32 mouse cellular contexts compared by ENCODE assay signal in genomic region chr7:107712743-107713142, GRCm38 (mm10). TPM values are rescaled to one million over a fixed set of nuclear protein-coding genes. Genes with fewer than 3 reads are reported as not detected.
DNase-seq lines count a peak whose midpoint lies in the region; ATAC-seq and TF ChIP-seq lines count a peak whose summit lies in the region.
"Had no signal": no experiment of that assay in that cellular context is flagged by ENCODE, and none has a peak within 500 bp of the region (broad histone marks: within the 10 kb centered on the region; RNA-seq: fewer than 3 reads in every experiment).

No protein-coding gene starts in this region.

- H3K4me2 ChIP-seq in hindbrain, postnatal 0 days (ENCODE audit: low read depth, low read length): no peak overlapping the region
- no peak overlapping the region for H3K4me2 ChIP-seq in hindbrain, embryonic 12.5 days (replicated peaks)
- no peak overlapping the region for H3K4me2 ChIP-seq in midbrain, postnatal 0 days (ENCODE audit: low read depth, low read length, poor library complexity, severe bottlenecking)
- no peak overlapping the region for H3K4me2 ChIP-seq in midbrain, embryonic 15.5 days
- H3K4me2 ChIP-seq in kidney, embryonic 15.5 days: no peak overlapping the region
- H3K4me2 ChIP-seq: embryonic facial prominence, embryonic 13.5 days; heart, embryonic 11.5 days; limb, embryonic 12.5 days; liver, embryonic 11.5 days; neural tube, embryonic 15.5 days had no signal

- WGBS in hindbrain, postnatal 0 days: 65% methylated on average over 6 of the region's 6 CpGs
- WGBS in hindbrain, embryonic 12.5 days: 67% methylated on average over 6 of the region's 6 CpGs
- WGBS in midbrain, postnatal 0 days: 63% methylated on average over 6 of the region's 6 CpGs
- WGBS in midbrain, embryonic 15.5 days: 58% methylated on average over 6 of the region's 6 CpGs
- WGBS in kidney, embryonic 15.5 days: 69% methylated on average over 6 of the region's 6 CpGs

- peak; percentile 37 for ATAC-seq in hindbrain, postnatal 0 days
- ATAC-seq in hindbrain, embryonic 12.5 days (ENCODE audit: low FRiP score): no peak
- no peak for ATAC-seq in midbrain, postnatal 0 days (ENCODE audit: low FRiP score)
- no peak for ATAC-seq in midbrain, embryonic 15.5 days (replicated peaks)
- no peak for ATAC-seq in kidney, embryonic 15.5 days (replicated peaks; ENCODE audit: low FRiP score)
- ATAC-seq: activated CD4-positive, CD25-positive, alpha-beta regulatory T cell, adult 4 months; intestine, postnatal 0 days; liver, postnatal 0 days; lung, postnatal 0 days had no signal

- peak; percentile 27 for DNase-seq in hindbrain, postnatal 0 days (ENCODE audit: low spot score)
- peak; percentile 30 for DNase-seq in midbrain, postnatal 0 days (ENCODE audit: low spot score)
- DNase-seq in retina, embryonic 14.5 days (ENCODE audit: low spot score): peak; percentile 70
- no peak for DNase-seq in heart, adult 18-20 months
- DNase-seq: adrenal gland, adult 8-10 months; B cell, adult 2 months; cerebellum, adult 2 months; cerebellum, postnatal 25 days; embryo, embryonic 11 days; gastrocnemius, postnatal 10 days; heart, postnatal 10 days; liver, postnatal 0 days; right cerebral cortex, postnatal 14 days had no signal

- no peak overlapping the region for H3K27ac ChIP-seq in hindbrain, postnatal 0 days
- no peak overlapping the region for H3K27ac ChIP-seq in hindbrain, embryonic 12.5 days
- H3K27ac ChIP-seq in midbrain, postnatal 0 days (ENCODE audit: low read depth, low read length): no peak overlapping the region
- H3K27ac ChIP-seq in midbrain, embryonic 15.5 days: no peak overlapping the region
- no peak overlapping the region for H3K27ac ChIP-seq in kidney, embryonic 15.5 days
- H3K27ac ChIP-seq: embryonic facial prominence, embryonic 13.5 days; hindbrain, embryonic 10.5 days; kidney, postnatal 0 days; limb, embryonic 12.5 days; midbrain, embryonic 10.5 days; neural tube, embryonic 15.5 days had no signal

- no peaks in the 10 kb centered on the region for H3K27me3 ChIP-seq in hindbrain, postnatal 0 days (ENCODE audit: insufficient read depth, low read length)
- no peaks in the 10 kb centered on the region for H3K27me3 ChIP-seq in hindbrain, embryonic 12.5 days
- H3K27me3 ChIP-seq in midbrain, postnatal 0 days (ENCODE audit: insufficient read depth, low read length): no peaks in the 10 kb centered on the region
- no peaks in the 10 kb centered on the region for H3K27me3 ChIP-seq in midbrain, embryonic 15.5 days (replicated peaks)
- no peaks in the 10 kb centered on the region for H3K27me3 ChIP-seq in kidney, embryonic 15.5 days
- H3K27me3 ChIP-seq: CH12.LX; embryonic facial prominence, embryonic 13.5 days; limb, embryonic 12.5 days; neural tube, embryonic 15.5 days had no signal

- no peaks in the 10 kb centered on the region for H3K36me3 ChIP-seq in hindbrain, postnatal 0 days (ENCODE audit: insufficient read depth, low read length)
- H3K36me3 ChIP-seq in hindbrain, embryonic 12.5 days: no peaks in the 10 kb centered on the region
- no peaks in the 10 kb centered on the region for H3K36me3 ChIP-seq in midbrain, postnatal 0 days (ENCODE audit: insufficient read depth, low read length)
- no peaks in the 10 kb centered on the region for H3K36me3 ChIP-seq in midbrain, embryonic 15.5 days (replicated peaks)
- 0 out of 2 replicates have a peak, but pooled peaks cover 1% of the 10 kb centered on the region for H3K36me3 ChIP-seq in kidney, embryonic 15.5 days
- H3K36me3 ChIP-seq: G1E; hindbrain, embryonic 10.5 days; midbrain, embryonic 10.5 days; neural tube, embryonic 15.5 days had no signal

- peaks cover 5% of the 10 kb centered on the region; the same call in 1 of the 2 replicates for H3K4me1 ChIP-seq in hindbrain, postnatal 0 days (ENCODE audit: insufficient read depth, low read length)
- peaks cover 11% of the 10 kb centered on the region for H3K4me1 ChIP-seq in hindbrain, embryonic 12.5 days
- peaks cover 2% of the 10 kb centered on the region; the same call in 1 of the 2 replicates for H3K4me1 ChIP-seq in midbrain, postnatal 0 days (ENCODE audit: insufficient read depth, low read length)
- H3K4me1 ChIP-seq in midbrain, embryonic 15.5 days: 0 out of 2 replicates have a peak, but pooled peaks cover 8% of the 10 kb centered on the region
- peaks cover 10% of the 10 kb centered on the region for H3K4me1 ChIP-seq in kidney, embryonic 15.5 days

- H3K4me3 ChIP-seq in hindbrain, postnatal 0 days (ENCODE audit: low read length): no peak overlapping the region
- H3K4me3 ChIP-seq in hindbrain, embryonic 12.5 days: no peak overlapping the region
- H3K4me3 ChIP-seq in midbrain, postnatal 0 days (ENCODE audit: low read depth, low read length): no peak overlapping the region
- no peak overlapping the region for H3K4me3 ChIP-seq in midbrain, embryonic 15.5 days
- H3K4me3 ChIP-seq in kidney, embryonic 15.5 days (replicated peaks): no peak overlapping the region
- H3K4me3 ChIP-seq: embryonic facial prominence, embryonic 13.5 days; erythroblast, embryonic 14.5 days; hindbrain, embryonic 10.5 days; limb, embryonic 12.5 days; midbrain, embryonic 10.5 days; neural tube, embryonic 15.5 days had no signal

- TF ChIP-seq CTCF in hindbrain, postnatal 0 days (IDR thresholded peaks at IDR 0.05; ENCODE audit: low read depth): no peak
- TF ChIP-seq CTCF in midbrain, postnatal 0 days (IDR thresholded peaks at IDR 0.05): no peak

- H3K9ac ChIP-seq in hindbrain, postnatal 0 days (replicated peaks; ENCODE audit: low read length): no peak overlapping the region
- H3K9ac ChIP-seq in hindbrain, embryonic 12.5 days: no peak overlapping the region
- no peak overlapping the region for H3K9ac ChIP-seq in midbrain, postnatal 0 days (replicated peaks; ENCODE audit: low read length, poor library complexity, severe bottlenecking)
- no peak overlapping the region for H3K9ac ChIP-seq in midbrain, embryonic 15.5 days
- H3K9ac ChIP-seq in kidney, embryonic 15.5 days: no peak overlapping the region
- H3K9ac ChIP-seq: embryonic facial prominence, embryonic 13.5 days; limb, embryonic 12.5 days; liver, postnatal 0 days; neural tube, embryonic 15.5 days had no signal

- H3K9me3 ChIP-seq in hindbrain, postnatal 0 days (ENCODE audit: low read length): no peaks in the 10 kb centered on the region
- H3K9me3 ChIP-seq in hindbrain, embryonic 12.5 days (replicated peaks): no peaks in the 10 kb centered on the region
- H3K9me3 ChIP-seq in midbrain, postnatal 0 days (ENCODE audit: low read length): no peaks in the 10 kb centered on the region
- H3K9me3 ChIP-seq in midbrain, embryonic 15.5 days: no peaks in the 10 kb centered on the region
- no peaks in the 10 kb centered on the region for H3K9me3 ChIP-seq in kidney, embryonic 15.5 days (replicated peaks)
- H3K9me3 ChIP-seq: embryonic facial prominence, embryonic 13.5 days; hindbrain, embryonic 10.5 days; limb, embryonic 12.5 days; midbrain, embryonic 10.5 days; neural tube, embryonic 15.5 days had no signal

RNA-seq across cellular contexts. Expression of gene Cyb5r2, which starts 45.1 kb away (rescaled TPM):
- 0.21 TPM in 1 of 2 replicates, not detected in the other for total RNA-seq in hindbrain, postnatal 0 days (2014; rRNA removed)
- 0.20 and 0.66 TPM in 2 replicates for polyA plus RNA-seq in hindbrain, postnatal 0 days (2015; fragmentation: Nextera tagmentation; extraction: Ambion mirVana)
- polyA plus RNA-seq in hindbrain, embryonic 12.5 days (2016; fragmentation: Nextera tagmentation; extraction: Ambion mirVana): 0.16 and 0.36 TPM in 2 replicates
- not detected in 2 replicates for total RNA-seq in midbrain, postnatal 0 days (2014; rRNA removed)
- polyA plus RNA-seq in midbrain, postnatal 0 days (2015; fragmentation: Nextera tagmentation; extraction: Ambion mirVana): 0.47 and 0.60 TPM in 2 replicates
- polyA plus RNA-seq in midbrain, embryonic 15.5 days (2015; fragmentation: Nextera tagmentation; extraction: Ambion mirVana): 0.19 TPM in 2 replicates
- 0.28 TPM in 1 of 2 replicates, not detected in the other for polyA plus RNA-seq in kidney, embryonic 15.5 days (2015; fragmentation: Nextera tagmentation; extraction: Ambion mirVana)
- not detected for total RNA-seq in heart, adult 18-20 months (2021)
- total RNA-seq: adrenal gland, adult 8-10 months; G1E; granulocyte monocyte progenitor cell, adult 5-6 weeks; heart, postnatal 10 days; left cerebral cortex, postnatal 10 days had no signal
- polyA plus RNA-seq: activated CD4-positive, CD25-positive, alpha-beta regulatory T cell, adult 4 months; erythroblast, embryonic 14.5 days; G1E had no signal

Comparison
In these comparisons a context has a peak if more than half of its experiments do, and no peak if none do; other contexts are left out.
1. DNase-seq: peak in hindbrain, postnatal 0 days (single experiment), midbrain, postnatal 0 days (single experiment) and retina, embryonic 14.5 days (single experiment); none in heart, adult 18-20 months (0 of 2).